Mouse (Mus musculus) heart, adult 2 months (tissue): ENCODE data around the gene Gm15155. TPM values are rescaled to one million over a fixed set of nuclear protein-coding genes. Genes with fewer than 3 reads are reported as not detected.
A peak's percentile ranks its signal among the peaks of the same experiment; 100 is the strongest.

ENCODE experiments used
- DNase-seq, 2 experiments: peaks; one replicate each; pipeline ENCODE4 v3.0.0; 2021
- H3K27ac ChIP-seq: fragments of 200-600 bp; 2 replicates; pipeline ENCODE4 v1.8.1; 2022
- H3K27me3 ChIP-seq: fragments of 200-500 bp; 2 replicates; pipeline ENCODE4 v1.6.1; 2012; ENCODE audit warnings: mild to moderate bottlenecking, low read length, inconsistent platforms, mixed read lengths; ENCODE audit not compliant: control insufficient read depth, insufficient read depth
- H3K36me3 ChIP-seq: fragments of 200-500 bp; 2 replicates; pipeline ENCODE4 v1.6.1; 2012; ENCODE audit warnings: low read length, inconsistent platforms; ENCODE audit not compliant: control insufficient read depth, insufficient read depth
- H3K4me1 ChIP-seq: fragments of 200-500 bp; 2 replicates; pipeline ENCODE4 v1.6.1; 2011; ENCODE audit warnings: low read length; ENCODE audit not compliant: control insufficient read depth, insufficient read depth
- H3K4me3 ChIP-seq: fragments of 200-600 bp; 2 replicates; pipeline ENCODE4 v1.8.1; 2022
- H3K79me2 ChIP-seq: fragments of 200-500 bp; replicated peaks from 2 replicates; pipeline ENCODE4 v1.6.1; 2012; ENCODE audit warnings: mild to moderate bottlenecking, inconsistent platforms, low read length, moderate library complexity, mixed read lengths; ENCODE audit not compliant: control insufficient read depth, insufficient read depth
- H3K9ac ChIP-seq: fragments of 200-500 bp; 2 replicates; pipeline ENCODE4 v1.6.1; 2012; ENCODE audit warnings: low read depth, mild to moderate bottlenecking, control low read depth, inconsistent platforms, low read length, mixed read lengths
- CTCF ChIP-seq: fragments of 200-600 bp; IDR thresholded peaks from 2 replicates; pipeline ENCODE4 v1.8.1; 2022; ENCODE audit warnings: antibody characterized with exemption, mild to moderate bottlenecking, moderate library complexity
- EP300 ChIP-seq: fragments of 200-500 bp; IDR thresholded peaks from 2 replicates; pipeline ENCODE4 v1.6.1; 2011; ENCODE audit warnings: low read depth, low read length, control low read depth; ENCODE audit not compliant: insufficient read depth
- POLR2A ChIP-seq: fragments of 200-500 bp; IDR thresholded peaks from 2 replicates; pipeline ENCODE4 v1.6.1; 2011; ENCODE audit warnings: mild to moderate bottlenecking, low read depth, low read length, control low read depth; ENCODE audit not compliant: insufficient read depth
- WGBS: fragments of 180-500 bp; shearing (Covaris S2); methylation state at CpG from one replicate; pipeline ENCODE4 v1.1.7; 2018; 5-methylcytosine and 5-hydroxymethylcytosine counted together
- intact Hi-C: fragments of 180-260 bp; cut with DNase I; formaldehyde crosslinking; loops from one replicate; pipeline ENCODE4 v1.15.1; 2025
- long read RNA-seq: library from polyadenylated mRNA; stranded (forward); transcript quantifications from one replicate; pipeline ENCODE4 v2.0.0, GENCODE M21; 2021
- polyA plus RNA-seq: library from polyadenylated mRNA; depleted of rRNA; stranded (reverse); fragments of >200 nt; gene quantifications from 2 replicates; pipeline ENCODE4 v1.2.3, GENCODE M21; 2012; rRNA removed
- total RNA-seq, 2 experiments: library from RNA; stranded (reverse); gene quantifications; 2 replicates each; pipeline ENCODE4 v1.2.3; 2021

The Gm15155 gene
- total RNA-seq, result not detected
- polyA plus RNA-seq, result not detected in 2 replicates
- long read RNA-seq, result 0 reads

GRCm38 (mm10) chrX:155624341-155624841, at the start of gene Gm15155:
TSS of gene Gm15155 (plus strand) at chrX:155624741.
- intact Hi-C loops, result no loop called here
- Histone ChIP-seq H3K9ac (no peak within 1 kb of the TSS), H3K36me3 (no peaks in the 10 kb centered on the region), H3K27ac (no peak within 1 kb of the TSS), H3K27me3 (no peaks in the 10 kb centered on the region), H3K4me1 (no peaks in the 10 kb centered on the region), H3K4me3 (no peak within 1 kb of the TSS), H3K79me2 (no peaks in the 10 kb centered on the region)
- peak in 1 of 2 experiments; percentile 15 for DNase-seq
- TF ChIP-seq CTCF, result no peak
- no peak for TF ChIP-seq POLR2A
- TF ChIP-seq EP300, result no peak
- 20% methylated on average over 19 of the region's 19 CpGs for WGBS

- Histone ChIP-seq H3K27me3 (no peaks in the 10 kb centered on the region), H3K4me3 (no peak overlapping the region), H3K79me2 (no peaks in the 10 kb centered on the region), H3K36me3 (no peaks in the 10 kb centered on the region), H3K9ac (no peak overlapping the region), H3K27ac (no peak overlapping the region), H3K4me1 (no peaks in the 10 kb centered on the region)
- DNase-seq, result no peak
- TF ChIP-seq CTCF, result no peak
- TF ChIP-seq EP300, result no peak
- TF ChIP-seq POLR2A, result no peak
- intact Hi-C loops, result no loop called here
These were observed 44.8 kb upstream of the Gm15155 start for GRCm38 (mm10) chrX:155579791-155580190.

- H3K4me3 ChIP-seq, result no peak overlapping the region
- intact Hi-C loops, result no loop called here
- H3K27ac ChIP-seq, result no peak overlapping the region
- H3K27me3 ChIP-seq, result no peaks in the 10 kb centered on the region
- H3K4me1 ChIP-seq, result no peaks in the 10 kb centered on the region
- 30% methylated on average over 2 of the region's 2 CpGs for WGBS
- H3K9ac ChIP-seq, result no peak overlapping the region
- no peak for TF ChIP-seq EP300
- no peak for TF ChIP-seq POLR2A
- TF ChIP-seq CTCF, result no peak
- H3K79me2 ChIP-seq, result no peaks in the 10 kb centered on the region
- no peak for DNase-seq
- no peaks in the 10 kb centered on the region for H3K36me3 ChIP-seq
These were observed 40.0 kb upstream of the Gm15155 start for GRCm38 (mm10) chrX:155584586-155584985.

GRCm38 (mm10) chrX:155591490-155591889, 33.1 kb upstream of the Gm15155 start:
- 50% methylated on average over 3 of the region's 3 CpGs for WGBS
- no peaks in the 10 kb centered on the region for H3K36me3 ChIP-seq
- no peaks in the 10 kb centered on the region for H3K27me3 ChIP-seq
- H3K4me3 ChIP-seq, result no peak overlapping the region
- no peak overlapping the region for H3K27ac ChIP-seq
- H3K4me1 ChIP-seq, result no peaks in the 10 kb centered on the region
- H3K79me2 ChIP-seq, result no peaks in the 10 kb centered on the region
- TF ChIP-seq POLR2A, result no peak
- no peak for TF ChIP-seq CTCF
- no peak for TF ChIP-seq EP300
- intact Hi-C loops, result no loop called here
- DNase-seq, result no peak
- no peak overlapping the region for H3K9ac ChIP-seq

GRCm38 (mm10) chrX:155592467-155592866, 32.1 kb upstream of the Gm15155 start:
- intact Hi-C loops, result no loop called here
- H3K27me3 ChIP-seq, result no peaks in the 10 kb centered on the region
- WGBS, result 23% methylated on average over 2 of the region's 2 CpGs
- no peaks in the 10 kb centered on the region for H3K4me1 ChIP-seq
- no peaks in the 10 kb centered on the region for H3K36me3 ChIP-seq
- no peak for DNase-seq
- no peak for TF ChIP-seq POLR2A
- TF ChIP-seq CTCF, result no peak
- TF ChIP-seq EP300, result no peak
- no peak overlapping the region for H3K9ac ChIP-seq
- no peak overlapping the region for H3K27ac ChIP-seq
- H3K79me2 ChIP-seq, result no peaks in the 10 kb centered on the region
- H3K4me3 ChIP-seq, result no peak overlapping the region

GRCm38 (mm10) chrX:155594685-155595084, 29.9 kb upstream of the Gm15155 start:
- Histone ChIP-seq H3K9ac (no peak overlapping the region), H3K27ac (no peak overlapping the region), H3K4me3 (no peak overlapping the region), H3K79me2 (no peaks in the 10 kb centered on the region), H3K27me3 (no peaks in the 10 kb centered on the region), H3K36me3 (no peaks in the 10 kb centered on the region), H3K4me1 (no peaks in the 10 kb centered on the region)
- WGBS, result 66% methylated on average over 1 of the region's 1 CpGs
- no peak for TF ChIP-seq POLR2A
- intact Hi-C loops, result no loop called here
- no peak for DNase-seq
